Mouse (Mus musculus) midbrain, embryonic 14.5 days (tissue): ENCODE results near the gene Ahcy. TPM values are rescaled to one million over a fixed set of nuclear protein-coding genes. Genes with fewer than 3 reads are reported as not detected.
"Not testable (repeated sequence)": the region's sequence is repeated elsewhere in the genome, so short reads cannot be mapped to it uniquely, and the experiment has no call there.

Source experiments
- ATAC-seq: fragments of 200-750 bp; cut with Nextera tagmentation; 2 replicates; pipeline ENCODE4 v1.8.0; 2017; ENCODE audit warnings: moderate number of reproducible peaks, moderate library complexity; ENCODE audit not compliant: low FRiP score, low TSS enrichment
- DNase-seq: peaks from one replicate; pipeline ENCODE4 v3.0.0-alpha.2; 2015
- H3K27ac ChIP-seq: fragments of 300-500 bp; sonication (generic); replicated peaks from 2 replicates; pipeline ENCODE4 v1.5.1; 2014; ENCODE audit warnings: mild to moderate bottlenecking, low read depth, low read length, moderate library complexity
- H3K27me3 ChIP-seq: fragments of 300-500 bp; sonication (generic); 2 replicates; pipeline ENCODE4 v1.6.1; 2014; ENCODE audit warnings: low read length, control low read depth, mixed read lengths; ENCODE audit not compliant: control insufficient read depth, insufficient read depth
- H3K36me3 ChIP-seq: fragments of 300-500 bp; sonication (generic); 2 replicates; pipeline ENCODE4 v1.6.1; 2014; ENCODE audit warnings: low read length, control low read depth; ENCODE audit not compliant: control insufficient read depth, insufficient read depth
- H3K4me1 ChIP-seq: fragments of 300-500 bp; sonication (generic); 2 replicates; pipeline ENCODE4 v1.6.1; 2014; ENCODE audit warnings: mild to moderate bottlenecking, antibody characterized with exemption, low read length, control low read depth; ENCODE audit not compliant: control insufficient read depth, insufficient read depth
- H3K4me2 ChIP-seq: fragments of 300-500 bp; sonication (generic); 2 replicates; pipeline ENCODE4 v1.6.1; 2014; ENCODE audit warnings: mild to moderate bottlenecking, low read length, moderate library complexity
- H3K4me3 ChIP-seq: fragments of 300-500 bp; sonication (generic); replicated peaks from 2 replicates; pipeline ENCODE4 v1.5.1; 2014; ENCODE audit warnings: low read depth, low read length
- H3K9ac ChIP-seq: fragments of 300-500 bp; sonication (generic); replicated peaks from 2 replicates; pipeline ENCODE4 v1.6.1; 2014; ENCODE audit warnings: mild to moderate bottlenecking, low read length, moderate library complexity
- H3K9me3 ChIP-seq: fragments of 300-500 bp; sonication (generic); 2 replicates; pipeline ENCODE4 v1.6.1; 2016; ENCODE audit warnings: low read length, control low read depth, mixed read lengths; ENCODE audit not compliant: control insufficient read depth
- WGBS: fragments of 180-500 bp; shearing (Covaris S2); extraction: QIAGEN DNeasy Blood & Tissue Kit; methylation state at CpG from one replicate; pipeline ENCODE4 v1.1.7; 2014; 5-methylcytosine and 5-hydroxymethylcytosine counted together
- polyA plus RNA-seq: library from polyadenylated mRNA; unstranded; fragments of >200 nt; fragmentation: Nextera tagmentation; extraction: Ambion mirVana; gene quantifications from 2 replicates; pipeline ENCODE4 v1.2.1, GENCODE M21; 2014

Gene Ahcy
- polyA plus RNA-seq, 1 experiment from 2014 or later = 41.8 TPM

GRCm38 (mm10) chr2:155057361-155057760 lies 16.9 kb downstream of the Ahcy start:
- Histone ChIP-seq H3K4me2 (no peak overlapping the region), H3K4me1 (no peaks in the 10 kb centered on the region), H3K36me3 (peaks cover 22% of the 10 kb centered on the region), H3K9ac (no peak overlapping the region), H3K9me3 (no peaks in the 10 kb centered on the region), H3K27me3 (no peaks in the 10 kb centered on the region), H3K27ac (no peak overlapping the region), H3K4me3 (no peak overlapping the region)
- WGBS = 80% methylated on average over 1 of the region's 1 CpGs
- no peak for DNase-seq
- no peak for ATAC-seq

- Histone ChIP-seq H3K4me3 (no peak overlapping the region), H3K36me3 (peaks cover 11% of the 10 kb centered on the region), H3K4me1 (no peaks in the 10 kb centered on the region), H3K27me3 (no peaks in the 10 kb centered on the region), H3K9me3 (no peaks in the 10 kb centered on the region), H3K4me2 (no peak overlapping the region), H3K27ac (no peak overlapping the region), H3K9ac (no peak overlapping the region)
- no peak for ATAC-seq
- DNase-seq = no peak
- 84% methylated on average over 5 of the region's 5 CpGs for WGBS
Observed at GRCm38 (mm10) chr2:155056076-155056578, 18.2 kb downstream of the Ahcy start.

GRCm38 (mm10) chr2:155054672-155055071 lies 19.6 kb downstream of the Ahcy start:
- DNase-seq (no peak), ATAC-seq (no peak)
- Histone ChIP-seq H3K27me3 (no peaks in the 10 kb centered on the region), H3K4me1 (peaks cover 5% of the 10 kb centered on the region; the same call in 1 of the 2 replicates), H3K4me2 (no peak overlapping the region), H3K9me3 (no peaks in the 10 kb centered on the region), H3K4me3 (no peak overlapping the region), H3K9ac (no peak overlapping the region), H3K36me3 (0 out of 2 replicates have a peak, but pooled peaks cover 3% of the 10 kb centered on the region), H3K27ac (no peak overlapping the region)
- 91% methylated on average over 3 of the region's 3 CpGs for WGBS

- H3K9ac ChIP-seq, ATAC-seq, H3K27ac ChIP-seq, DNase-seq, H3K27me3 ChIP-seq, H3K4me1 ChIP-seq, H3K9me3 ChIP-seq, H3K4me3 ChIP-seq, H3K4me2 ChIP-seq, H3K36me3 ChIP-seq: not testable (repeated sequence)
- 92% methylated on average over 8 of the region's 8 CpGs for WGBS
Observed at GRCm38 (mm10) chr2:155053512-155053911, 20.8 kb downstream of the Ahcy start.

- no peak overlapping the region for H3K27ac ChIP-seq
- H3K4me3 ChIP-seq = no peak overlapping the region
- H3K9me3 ChIP-seq = no peaks in the 10 kb centered on the region
- ATAC-seq = no peak
- no peaks in the 10 kb centered on the region for H3K27me3 ChIP-seq
- H3K9ac ChIP-seq = no peak overlapping the region
- no peaks in the 10 kb centered on the region for H3K36me3 ChIP-seq
- H3K4me2 ChIP-seq = no peak overlapping the region
- peaks cover 5% of the 10 kb centered on the region; the same call in 1 of the 2 replicates for H3K4me1 ChIP-seq
- DNase-seq = no peak
- 90% methylated on average over 2 of the region's 2 CpGs for WGBS
Observed at GRCm38 (mm10) chr2:155052681-155053080, 21.6 kb downstream of the Ahcy start.

GRCm38 (mm10) chr2:155051622-155052351 lies 22.5 kb downstream of the Ahcy start:
- 37% methylated on average over 9 of the region's 9 CpGs for WGBS
- DNase-seq (no peak), ATAC-seq (no peak)
- Histone ChIP-seq H3K9me3 (no peaks in the 10 kb centered on the region), H3K27me3 (no peaks in the 10 kb centered on the region), H3K4me3 (peak overlapping the region; percentile 48; the same call in 1 of the 2 replicates), H3K9ac (no peak overlapping the region; the same call in 1 of the 2 replicates), H3K4me1 (peaks cover 5% of the 10 kb centered on the region; the same call in 1 of the 2 replicates), H3K4me2 (peak overlapping the region; percentile 66), H3K36me3 (no peaks in the 10 kb centered on the region), H3K27ac (no peak overlapping the region; the same call in 1 of the 2 replicates)

- peaks cover 5% of the 10 kb centered on the region; the same call in 1 of the 2 replicates for H3K4me1 ChIP-seq
- H3K36me3 ChIP-seq = no peaks in the 10 kb centered on the region
- peak overlapping the region; percentile 80 for H3K9ac ChIP-seq
- ATAC-seq = peak; percentile 97
- WGBS = under 1% methylated on average over 45 of the region's 45 CpGs
- H3K27ac ChIP-seq = peak overlapping the region; percentile 92
- H3K9me3 ChIP-seq = no peaks in the 10 kb centered on the region
- H3K4me3 ChIP-seq = peak overlapping the region; percentile 48
- DNase-seq = peak; percentile 100
- peak overlapping the region; percentile 66 for H3K4me2 ChIP-seq
- no peaks in the 10 kb centered on the region for H3K27me3 ChIP-seq
Observed at GRCm38 (mm10) chr2:155050504-155051236, 23.6 kb downstream of the Ahcy start.

GRCm38 (mm10) chr2:155050108-155050503 lies 24.2 kb downstream of the Ahcy start:
- H3K9ac ChIP-seq = peak overlapping the region; percentile 80
- no peaks in the 10 kb centered on the region for H3K36me3 ChIP-seq
- peak; percentile 16 for ATAC-seq
- H3K9me3 ChIP-seq = no peaks in the 10 kb centered on the region
- WGBS = 25% methylated on average over 5 of the region's 5 CpGs
- H3K27ac ChIP-seq = peak overlapping the region; percentile 92
- peak; percentile 26 for DNase-seq
- peak overlapping the region; percentile 66 for H3K4me2 ChIP-seq
- peaks cover 5% of the 10 kb centered on the region; the same call in 1 of the 2 replicates for H3K4me1 ChIP-seq
- peak overlapping the region; percentile 48 for H3K4me3 ChIP-seq
- no peaks in the 10 kb centered on the region for H3K27me3 ChIP-seq
